In the genomic region with DNA sequence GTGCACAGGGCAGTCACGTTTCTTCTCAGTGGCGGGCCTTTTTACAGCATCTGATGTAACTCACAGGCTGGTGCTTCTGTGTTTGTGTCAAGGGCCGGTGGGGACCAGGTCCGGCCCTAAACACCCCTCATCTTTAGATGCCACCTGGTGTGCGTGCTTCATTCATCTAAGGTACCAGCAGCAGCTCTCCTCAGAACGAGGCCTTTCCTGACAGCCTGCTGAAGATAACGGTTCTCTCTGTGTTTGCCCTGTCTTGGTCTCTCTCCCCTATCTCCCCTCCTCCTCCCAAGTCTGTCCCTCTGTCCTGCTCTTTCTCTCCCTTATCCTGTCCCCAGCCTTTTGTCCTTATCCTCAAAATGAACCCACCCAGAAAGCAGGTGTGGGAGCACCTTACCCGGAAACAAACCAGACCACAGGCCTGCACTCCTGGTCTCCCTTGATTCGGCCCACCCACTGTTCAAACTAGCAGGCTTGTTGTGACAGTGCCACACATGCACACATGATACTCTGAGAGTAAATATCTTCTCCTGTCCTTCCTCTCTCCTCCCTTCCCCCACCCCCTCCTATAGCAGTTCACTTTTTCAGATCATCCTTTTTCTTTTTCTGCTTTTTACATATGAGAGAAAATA, we compare ENCODE assay signal across 20 mouse cellular contexts. TPM values are rescaled to one million over a fixed set of nuclear protein-coding genes. Genes with fewer than 3 reads are reported as not detected.
A peak's percentile ranks its signal among the peaks of the same experiment; 100 is the strongest.
DNase-seq lines count a peak whose midpoint lies in the region; ATAC-seq and TF ChIP-seq lines count a peak whose summit lies in the region.
"Had no signal": no experiment of that assay in that cellular context is flagged by ENCODE, and none has a peak within 500 bp of the region (broad histone marks: within the 10 kb centered on the region; RNA-seq: fewer than 3 reads in every experiment).

No protein-coding gene starts in this region.

- no peaks in the 10 kb centered on the region for H3K27me3 ChIP-seq in spleen, adult 2 months (ENCODE audit: control insufficient read depth, insufficient read depth, low read length)
- no peaks in the 10 kb centered on the region for H3K27me3 ChIP-seq in liver, embryonic 15.5 days
- no peaks in the 10 kb centered on the region for H3K27me3 ChIP-seq in heart, embryonic 11.5 days (ENCODE audit: control insufficient read depth, insufficient read depth, low read length)
- no peaks in the 10 kb centered on the region for H3K27me3 ChIP-seq in forebrain, embryonic 14.5 days (replicated peaks; ENCODE audit: control insufficient read depth, insufficient read depth, low read length)
- H3K27me3 ChIP-seq: forebrain, embryonic 12.5 days; midbrain, embryonic 15.5 days; neural tube, embryonic 15.5 days had no signal

- peaks cover 23% of the 10 kb centered on the region; the same call in 1 of the 2 replicates for H3K4me1 ChIP-seq in spleen, adult 2 months (ENCODE audit: control insufficient read depth, insufficient read depth, insufficient read length)
- peaks cover 25% of the 10 kb centered on the region; the same call in 1 of the 2 replicates for H3K4me1 ChIP-seq in liver, embryonic 15.5 days (replicated peaks)
- H3K4me1 ChIP-seq in heart, embryonic 11.5 days (ENCODE audit: control insufficient read depth, insufficient read depth, low read length), result no peaks in the 10 kb centered on the region
- no peaks in the 10 kb centered on the region for H3K4me1 ChIP-seq in forebrain, embryonic 14.5 days (ENCODE audit: control insufficient read depth, insufficient read depth, low read length)

- no peak for TF ChIP-seq CTCF in spleen, adult 2 months (IDR thresholded peaks at IDR 0.05; ENCODE audit: extremely low read depth, insufficient read depth, insufficient read length, insufficient replicate concordance)

- no peak for ATAC-seq in CD4-positive, CD25-positive, alpha-beta regulatory T cell, adult 4 months
- peak; percentile 31; the same call in 1 of the 2 replicates for ATAC-seq in liver, embryonic 15.5 days (ENCODE audit: insufficient read depth)
- no peak for ATAC-seq in heart, embryonic 11.5 days (replicated peaks; ENCODE audit: insufficient number of reproducible peaks, low FRiP score, low TSS enrichment)
- no peak for ATAC-seq in forebrain, embryonic 14.5 days
- ATAC-seq: midbrain, embryonic 15.5 days had no signal

- TF ChIP-seq POLR2A in spleen, adult 2 months (IDR thresholded peaks at IDR 0.05; ENCODE audit: low read depth, low read length), result no peak

- DNase-seq in CD4-positive, CD25-positive, alpha-beta regulatory T cell, adult 2 months (ENCODE audit: low read depth, low spot score), result peak; percentile 39
- no peak for DNase-seq in spleen, adult 2 months (ENCODE audit: low read depth in 1 of 2, low spot score in 2 of 2)
- no peak for DNase-seq in spleen, postnatal 4 days (ENCODE audit: low spot score in 2 of 2)
- peak; percentile 50 for DNase-seq in thymus, postnatal 25 days
- no peak for DNase-seq in forebrain, embryonic 14.5 days (ENCODE audit: low spot score)
- DNase-seq: heart, adult 2 months; kidney, adult 2 months; kidney, postnatal 10 days; layer of hippocampus, adult 9-11 months; lung, embryonic 14.5 days; spleen, adult 18-20 months had no signal

- H3K9ac ChIP-seq in liver, embryonic 15.5 days, result no peak overlapping the region
- H3K9ac ChIP-seq in heart, embryonic 11.5 days (ENCODE audit: low read depth, low read length), result no peak overlapping the region
- H3K9ac ChIP-seq in forebrain, embryonic 14.5 days (ENCODE audit: low read length), result no peak overlapping the region
- H3K9ac ChIP-seq: forebrain, embryonic 12.5 days; lung, embryonic 14.5 days; midbrain, embryonic 15.5 days; neural tube, embryonic 15.5 days had no signal

- peaks cover 5% of the 10 kb centered on the region for H3K36me3 ChIP-seq in spleen, adult 2 months (ENCODE audit: control insufficient read depth, insufficient read depth, low read length)
- H3K36me3 ChIP-seq in liver, embryonic 15.5 days (replicated peaks), result no peaks in the 10 kb centered on the region
- H3K36me3 ChIP-seq in heart, embryonic 11.5 days (ENCODE audit: control insufficient read depth, insufficient read depth, low read length), result no peaks in the 10 kb centered on the region
- no peaks in the 10 kb centered on the region for H3K36me3 ChIP-seq in forebrain, embryonic 14.5 days (ENCODE audit: control insufficient read depth, insufficient read depth, low read length)
- H3K36me3 ChIP-seq: forebrain, embryonic 12.5 days; G1E; hindbrain, embryonic 10.5 days; midbrain, embryonic 15.5 days; neural tube, embryonic 15.5 days had no signal

- H3K4me2 ChIP-seq in liver, embryonic 15.5 days, result no peak overlapping the region
- H3K4me2 ChIP-seq in heart, embryonic 11.5 days, result no peak overlapping the region
- H3K4me2 ChIP-seq in forebrain, embryonic 14.5 days (ENCODE audit: low read length), result no peak overlapping the region
- H3K4me2 ChIP-seq: forebrain, embryonic 12.5 days; lung, embryonic 14.5 days; midbrain, embryonic 15.5 days; neural tube, embryonic 15.5 days had no signal

- no peak overlapping the region for H3K4me3 ChIP-seq in spleen, adult 2 months (ENCODE audit: extremely low read depth, insufficient read depth, insufficient read length)
- no peak overlapping the region for H3K4me3 ChIP-seq in liver, embryonic 15.5 days (replicated peaks)
- H3K4me3 ChIP-seq in heart, embryonic 11.5 days (ENCODE audit: low read depth, low read length), result no peak overlapping the region
- H3K4me3 ChIP-seq in forebrain, embryonic 14.5 days (ENCODE audit: low read depth, low read length), result no peak overlapping the region
- H3K4me3 ChIP-seq: forebrain, embryonic 12.5 days; heart, adult 2 months; hindbrain, embryonic 10.5 days; midbrain, embryonic 15.5 days; myocyte; neural tube, embryonic 15.5 days had no signal

- no peaks in the 10 kb centered on the region for H3K9me3 ChIP-seq in liver, embryonic 15.5 days (replicated peaks)
- H3K9me3 ChIP-seq in heart, embryonic 11.5 days (replicated peaks; ENCODE audit: control insufficient read depth, low read length), result no peaks in the 10 kb centered on the region; the same call in 1 of the 2 replicates
- no peaks in the 10 kb centered on the region for H3K9me3 ChIP-seq in forebrain, embryonic 14.5 days (replicated peaks; ENCODE audit: control insufficient read depth, low read length)
- H3K9me3 ChIP-seq: forebrain, embryonic 12.5 days; G1E; hindbrain, embryonic 10.5 days; midbrain, embryonic 15.5 days; neural tube, embryonic 15.5 days had no signal

- WGBS in spleen, adult 2 months, result 50% methylated on average over 9 of the region's 9 CpGs
- WGBS in liver, embryonic 15.5 days (ENCODE audit: insufficient replicate concordance), result 21% methylated on average over 9 of the region's 9 CpGs
- 48% methylated on average over 9 of the region's 9 CpGs for WGBS in heart, embryonic 11.5 days (ENCODE audit: insufficient replicate concordance)
- WGBS in forebrain, embryonic 14.5 days, result 62% methylated on average over 9 of the region's 9 CpGs

- H3K27ac ChIP-seq in spleen, adult 2 months (ENCODE audit: insufficient read depth, low read length), result peak overlapping the region; percentile 60
- H3K27ac ChIP-seq in liver, embryonic 15.5 days (replicated peaks), result no peak overlapping the region
- no peak overlapping the region for H3K27ac ChIP-seq in heart, embryonic 11.5 days (ENCODE audit: low read depth, low read length)
- H3K27ac ChIP-seq in forebrain, embryonic 14.5 days (ENCODE audit: low read depth, low read length), result no peak overlapping the region
- H3K27ac ChIP-seq: forebrain, embryonic 12.5 days; heart, adult 2 months; hindbrain, embryonic 10.5 days; midbrain, embryonic 15.5 days; neural tube, embryonic 15.5 days had no signal

RNA-seq across cellular contexts. Expression of a gene that starts 14.4 kb away (rescaled TPM):
- 100 to 1,000 TPM; 216 to 235 TPM for polyA plus RNA-seq in CD4-positive, CD25-positive, alpha-beta regulatory T cell, adult 4 months (2017; shearing (Covaris generic))
- polyA plus RNA-seq in spleen, adult 2 months (2012; rRNA removed), result 15.2 and 16.0 TPM in 2 replicates
- 11.1 and 12.0 TPM in 2 replicates for polyA plus RNA-seq in liver, embryonic 15.5 days (2015; fragmentation: Nextera tagmentation; extraction: Ambion mirVana)
- 3.5 and 5.4 TPM in 2 replicates for polyA plus RNA-seq in heart, embryonic 11.5 days (2014; fragmentation: Nextera tagmentation; extraction: Ambion mirVana)
- 13.2 and 14.2 TPM in 2 replicates for polyA plus RNA-seq in forebrain, embryonic 14.5 days (2014; fragmentation: Nextera tagmentation; extraction: Ambion mirVana)
- polyA plus RNA-seq: G1E had no signal

RNA-seq across cellular contexts. Expression of a gene that starts 36.5 kb away (rescaled TPM):
- 10 to 100 TPM; 10.7 to 10.8 TPM for polyA plus RNA-seq in CD4-positive, CD25-positive, alpha-beta regulatory T cell, adult 4 months (2017; shearing (Covaris generic))
- polyA plus RNA-seq in spleen, adult 2 months (2012; rRNA removed), result 53.1 and 69.6 TPM in 2 replicates
- 17.3 and 20.0 TPM in 2 replicates for polyA plus RNA-seq in liver, embryonic 15.5 days (2015; fragmentation: Nextera tagmentation; extraction: Ambion mirVana)
- 26.7 and 27.2 TPM in 2 replicates for polyA plus RNA-seq in heart, embryonic 11.5 days (2014; fragmentation: Nextera tagmentation; extraction: Ambion mirVana)
- polyA plus RNA-seq in forebrain, embryonic 14.5 days (2014; fragmentation: Nextera tagmentation; extraction: Ambion mirVana), result 35.0 and 36.0 TPM in 2 replicates

Comparison
In these comparisons a context has a peak if more than half of its experiments do, and no peak if none do; other contexts are left out.
1. DNase-seq: peak in CD4-positive, CD25-positive, alpha-beta regulatory T cell, adult 2 months (single experiment) and thymus, postnatal 25 days (single experiment); none in spleen, adult 2 months (0 of 2), spleen, postnatal 4 days (0 of 2) and forebrain, embryonic 14.5 days (single experiment).
2. RNA of a gene that starts 14.4 kb away (polyA plus RNA-seq): 216 to 235 TPM in CD4-positive, CD25-positive, alpha-beta regulatory T cell, adult 4 months; 15.2 to 16.0 TPM in spleen, adult 2 months, 13.2 to 14.2 TPM in forebrain, embryonic 14.5 days, 11.1 to 12.0 TPM in liver, embryonic 15.5 days and 3.5 to 5.4 TPM in heart, embryonic 11.5 days; every median in the first group is over 10 times any median in the second.